Mouse (Mus musculus) small intestine, adult 10 weeks (tissue): ENCODE results near the gene Gm10228. TPM values are rescaled to one million over a fixed set of nuclear protein-coding genes. Genes with fewer than 3 reads are reported as not detected.

Experiments used
- polyA plus RNA-seq: library from polyadenylated mRNA; stranded (reverse); fragments of 350-450 nt; fragmentation: Illumina TruSeq; extraction: RNeasy Lipid Tissue Mini Kit (QIAGEN cat#74804); gene quantifications from one replicate; pipeline ENCODE4 v1.2.3, GENCODE M21; 2014; ENCODE audit warnings: low replicate concordance

Gm10228 gene
- polyA plus RNA-seq, result not detected

GRCm38 (mm10) chr16:89041372-89041771 is at the start of gene Gm10228:
Gene Gm10228, minus strand, starts transcription at chr16:89041472.

GRCm38 (mm10) chr16:89063902-89064301 is 22.6 kb upstream of the Gm10228 start, which contains the start of gene 1110025L11Rik:
Gene 1110025L11Rik, minus strand, starts transcription at chr16:89064002.

GRCm38 (mm10) chr16:89047783-89048182 is 6.5 kb upstream of the Gm10228 start, which contains the start of gene Krtap6-5:
Gene Krtap6-5, minus strand, starts transcription at chr16:89047883.

GRCm38 (mm10) chr16:89031399-89031798 is 9.9 kb downstream of the Gm10228 start, which contains the start of gene Krtap6-1:
Gene Krtap6-1, plus strand, starts transcription at chr16:89031699.

GRCm38 (mm10) chr16:89014984-89015383 is 26.3 kb downstream of the Gm10228 start, which contains the start of gene Gm10229:
Gene Gm10229, plus strand, starts transcription at chr16:89015284.

GRCm38 (mm10) chr16:89010659-89011058 is 30.6 kb downstream of the Gm10228 start, which contains the start of gene Krtap22-2:
Gene Krtap22-2, minus strand, starts transcription at chr16:89010759.

Other genes with a start within 250 kb of the Gm10228 start
- not detected for gene Gm20741, start 229.3 kb downstream of the Gm10228 start, polyA plus RNA-seq
- not detected for gene Krtap15, start 221.3 kb downstream of the Gm10228 start, polyA plus RNA-seq
- gene Krtap14, start 215.3 kb downstream of the Gm10228 start, polyA plus RNA-seq, result not detected
- gene Krtap19-1, start 172.1 kb downstream of the Gm10228 start, polyA plus RNA-seq, result not detected
- gene Krtap19-2, start 167.2 kb downstream of the Gm10228 start, polyA plus RNA-seq, result not detected
- gene Krtap19-3, start 163.4 kb downstream of the Gm10228 start, polyA plus RNA-seq, result not detected
- not detected for gene Krtap19-4, start 156.4 kb downstream of the Gm10228 start, polyA plus RNA-seq
- gene Krtap19-5, start 145.0 kb downstream of the Gm10228 start, polyA plus RNA-seq, result not detected
- gene Krtap19-9b, start 109.2 kb downstream of the Gm10228 start, polyA plus RNA-seq, result not detected
- not detected for gene Krtap16-3, start 78.6 kb downstream of the Gm10228 start, polyA plus RNA-seq
- not detected for gene Krtap22-2, start 30.7 kb downstream of the Gm10228 start, polyA plus RNA-seq
- not detected for gene Gm10229, start 26.2 kb downstream of the Gm10228 start, polyA plus RNA-seq
- not detected for gene Krtap6-1, start 9.8 kb downstream of the Gm10228 start, polyA plus RNA-seq
- gene Krtap6-5, start 6.4 kb upstream of the Gm10228 start, polyA plus RNA-seq, result not detected
- gene 1110025L11Rik, start 22.5 kb upstream of the Gm10228 start, polyA plus RNA-seq, result not detected
- gene Krtap6-3, start 42.5 kb upstream of the Gm10228 start, polyA plus RNA-seq, result not detected
- gene Gm6358, start 99.4 kb upstream of the Gm10228 start, polyA plus RNA-seq, result not detected
- not detected for gene Gm10061, start 109.6 kb upstream of the Gm10228 start, polyA plus RNA-seq
- not detected for gene Gm9789, start 116.5 kb upstream of the Gm10228 start, polyA plus RNA-seq
- gene Gm7735, start 128.0 kb upstream of the Gm10228 start, polyA plus RNA-seq, result not detected
- gene 1110057P08Rik, start 133.3 kb upstream of the Gm10228 start, polyA plus RNA-seq, result not detected
- gene Krtap20-2, start 164.4 kb upstream of the Gm10228 start, polyA plus RNA-seq, result not detected